Mouse (Mus musculus) heart, adult 2 months (tissue): ENCODE measurements around the gene Sinhcaf. TPM values are rescaled to one million over a fixed set of nuclear protein-coding genes. Genes with fewer than 3 reads are reported as not detected.

Source experiments
- DNase-seq, 2 experiments: peaks; one replicate each; pipeline ENCODE4 v3.0.0; 2021
- H3K27ac ChIP-seq: fragments of 200-600 bp; 2 replicates; pipeline ENCODE4 v1.8.1; 2022
- H3K27me3 ChIP-seq: fragments of 200-500 bp; 2 replicates; pipeline ENCODE4 v1.6.1; 2012; ENCODE audit warnings: mild to moderate bottlenecking, low read length, inconsistent platforms, mixed read lengths; ENCODE audit not compliant: control insufficient read depth, insufficient read depth
- H3K36me3 ChIP-seq: fragments of 200-500 bp; 2 replicates; pipeline ENCODE4 v1.6.1; 2012; ENCODE audit warnings: low read length, inconsistent platforms; ENCODE audit not compliant: control insufficient read depth, insufficient read depth
- H3K4me1 ChIP-seq: fragments of 200-500 bp; 2 replicates; pipeline ENCODE4 v1.6.1; 2011; ENCODE audit warnings: low read length; ENCODE audit not compliant: control insufficient read depth, insufficient read depth
- H3K4me3 ChIP-seq: fragments of 200-600 bp; 2 replicates; pipeline ENCODE4 v1.8.1; 2022
- H3K79me2 ChIP-seq: fragments of 200-500 bp; replicated peaks from 2 replicates; pipeline ENCODE4 v1.6.1; 2012; ENCODE audit warnings: mild to moderate bottlenecking, inconsistent platforms, low read length, moderate library complexity, mixed read lengths; ENCODE audit not compliant: control insufficient read depth, insufficient read depth
- H3K9ac ChIP-seq: fragments of 200-500 bp; 2 replicates; pipeline ENCODE4 v1.6.1; 2012; ENCODE audit warnings: low read depth, mild to moderate bottlenecking, control low read depth, inconsistent platforms, low read length, mixed read lengths
- CTCF ChIP-seq: fragments of 200-600 bp; IDR thresholded peaks from 2 replicates; pipeline ENCODE4 v1.8.1; 2022; ENCODE audit warnings: antibody characterized with exemption, mild to moderate bottlenecking, moderate library complexity
- EP300 ChIP-seq: fragments of 200-500 bp; IDR thresholded peaks from 2 replicates; pipeline ENCODE4 v1.6.1; 2011; ENCODE audit warnings: low read depth, low read length, control low read depth; ENCODE audit not compliant: insufficient read depth
- POLR2A ChIP-seq: fragments of 200-500 bp; IDR thresholded peaks from 2 replicates; pipeline ENCODE4 v1.6.1; 2011; ENCODE audit warnings: mild to moderate bottlenecking, low read depth, low read length, control low read depth; ENCODE audit not compliant: insufficient read depth
- WGBS: fragments of 180-500 bp; shearing (Covaris S2); methylation state at CpG from one replicate; pipeline ENCODE4 v1.1.7; 2018; 5-methylcytosine and 5-hydroxymethylcytosine counted together
- intact Hi-C: fragments of 180-260 bp; cut with DNase I; formaldehyde crosslinking; loops from one replicate; pipeline ENCODE4 v1.15.1; 2025
- polyA plus RNA-seq: library from polyadenylated mRNA; depleted of rRNA; stranded (reverse); fragments of >200 nt; gene quantifications from 2 replicates; pipeline ENCODE4 v1.2.3, GENCODE M21; 2012
- total RNA-seq, 2 experiments: library from RNA; stranded (reverse); gene quantifications; 2 replicates each; pipeline ENCODE4 v1.2.3; 2021

Sinhcaf gene
- total and polyA plus RNA-seq, 3 experiments, result 1.3 to 5.0 (median 2.7) TPM

DNA sequence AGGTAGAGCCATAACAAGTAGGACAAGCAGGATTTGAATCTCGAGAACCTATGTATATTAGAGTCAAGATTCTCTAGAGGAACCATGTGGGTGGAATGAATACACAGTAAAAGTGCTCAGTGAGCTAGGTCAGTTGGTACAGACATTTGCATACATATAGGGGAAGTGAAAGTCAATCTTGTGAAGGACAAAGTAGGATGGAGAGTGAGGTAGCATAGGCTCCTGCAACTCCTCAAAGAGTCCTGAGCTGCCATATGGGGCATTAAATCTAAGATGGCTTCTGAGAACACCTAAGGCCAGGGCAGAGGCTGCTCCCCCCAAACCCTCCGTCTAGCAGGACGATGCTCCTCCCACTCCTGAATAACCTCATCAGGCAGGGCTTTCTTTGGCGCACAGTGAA lies 39.7 kb upstream of the Sinhcaf start:
- no peak for DNase-seq
- H3K36me3 ChIP-seq, result no peaks in the 10 kb centered on the region
- no peak overlapping the region for H3K9ac ChIP-seq
- no peaks in the 10 kb centered on the region for H3K79me2 ChIP-seq
- H3K27me3 ChIP-seq, result no peaks in the 10 kb centered on the region
- TF ChIP-seq CTCF, result no peak
- TF ChIP-seq POLR2A, result no peak
- no peak for TF ChIP-seq EP300
- WGBS, result 86% methylated on average over 4 of the region's 4 CpGs
- H3K4me1 ChIP-seq, result no peaks in the 10 kb centered on the region
- no peak overlapping the region for H3K27ac ChIP-seq
- H3K4me3 ChIP-seq, result no peak overlapping the region
- intact Hi-C loops, result no loop called here

DNA sequence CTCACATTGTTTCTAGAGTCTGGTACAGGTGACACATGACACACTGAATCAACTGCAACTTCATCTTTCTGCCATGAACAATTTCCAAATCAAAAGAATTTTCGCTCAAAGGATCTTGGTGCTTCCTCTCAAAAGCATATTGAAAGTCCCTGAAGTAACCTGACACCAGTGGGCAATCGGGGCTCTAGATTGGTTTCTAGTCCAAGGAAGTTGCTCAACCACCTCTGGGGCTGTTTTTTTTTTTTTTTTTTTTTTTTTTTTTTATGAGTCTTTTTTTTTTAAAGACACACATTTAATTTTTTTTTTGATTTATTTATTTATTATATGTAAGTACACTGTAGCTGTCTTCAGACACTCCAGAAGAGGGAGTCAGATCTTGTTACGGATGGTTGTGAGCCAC lies 34.2 kb upstream of the Sinhcaf start:
- intact Hi-C loops, result no loop called here
- Histone ChIP-seq H3K4me3 (no peak overlapping the region), H3K36me3 (no peaks in the 10 kb centered on the region), H3K27me3 (no peaks in the 10 kb centered on the region), H3K4me1 (no peaks in the 10 kb centered on the region), H3K9ac (no peak overlapping the region), H3K79me2 (no peaks in the 10 kb centered on the region), H3K27ac (no peak overlapping the region)
- WGBS, result 58% methylated on average over 3 of the region's 3 CpGs
- TF ChIP-seq CTCF (no peak), POLR2A (no peak), EP300 (no peak)
- no peak for DNase-seq

DNA sequence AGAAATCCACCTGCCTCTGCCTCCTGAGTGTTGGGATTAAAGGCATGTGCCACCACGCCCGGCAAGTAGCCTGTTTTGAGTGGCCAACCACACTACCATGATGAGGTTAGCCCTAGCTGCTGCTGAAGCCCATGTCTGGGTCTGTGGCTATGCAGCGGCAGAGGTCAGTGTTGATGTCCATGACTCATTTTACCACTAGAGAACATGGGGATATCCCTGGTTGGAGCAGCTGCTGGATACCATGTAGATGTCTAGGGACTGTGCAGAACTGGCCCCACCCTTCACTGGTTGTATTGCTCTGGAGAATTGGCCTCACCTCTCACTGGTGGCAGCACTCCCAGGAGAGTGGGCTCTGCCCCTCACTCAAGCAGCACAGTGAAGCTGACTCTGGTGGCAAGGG lies 28.8 kb upstream of the Sinhcaf start:
- intact Hi-C loops, result no loop called here
- no peaks in the 10 kb centered on the region for H3K4me1 ChIP-seq
- no peak overlapping the region for H3K9ac ChIP-seq
- TF ChIP-seq POLR2A (no peak), CTCF (no peak), EP300 (no peak)
- 89% methylated on average over 3 of the region's 3 CpGs for WGBS
- no peak overlapping the region for H3K4me3 ChIP-seq
- no peaks in the 10 kb centered on the region for H3K79me2 ChIP-seq
- no peaks in the 10 kb centered on the region for H3K36me3 ChIP-seq
- H3K27me3 ChIP-seq, result no peaks in the 10 kb centered on the region
- no peak for DNase-seq
- H3K27ac ChIP-seq, result no peak overlapping the region

DNA sequence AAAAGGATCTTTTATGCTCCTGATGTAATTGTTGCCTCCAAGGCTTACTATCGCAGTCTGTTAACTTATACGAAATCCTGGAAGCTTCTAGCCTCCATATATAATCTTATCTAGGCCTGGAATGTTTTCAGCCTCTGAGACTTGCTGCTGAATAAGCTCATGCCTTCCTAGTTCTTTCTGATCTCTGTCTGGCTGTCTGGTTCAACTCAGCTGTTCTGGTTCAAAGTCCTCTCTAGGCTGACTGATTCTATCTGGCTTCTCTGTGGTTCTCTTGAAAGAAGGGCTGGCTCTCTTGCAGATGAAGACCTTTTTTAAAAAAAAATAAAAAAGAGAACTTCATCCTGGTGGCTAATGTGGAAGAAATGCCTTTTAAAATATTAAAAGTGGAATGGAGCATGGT lies 26.6 kb upstream of the Sinhcaf start:
- Histone ChIP-seq H3K27me3 (no peaks in the 10 kb centered on the region), H3K79me2 (no peaks in the 10 kb centered on the region), H3K27ac (no peak overlapping the region), H3K36me3 (no peaks in the 10 kb centered on the region), H3K4me3 (no peak overlapping the region), H3K4me1 (no peaks in the 10 kb centered on the region), H3K9ac (no peak overlapping the region)
- TF ChIP-seq POLR2A (no peak), EP300 (no peak), CTCF (no peak)
- DNase-seq, result no peak
- WGBS, result 44% methylated on average over 2 of the region's 2 CpGs
- intact Hi-C loops, result no loop called here

DNA sequence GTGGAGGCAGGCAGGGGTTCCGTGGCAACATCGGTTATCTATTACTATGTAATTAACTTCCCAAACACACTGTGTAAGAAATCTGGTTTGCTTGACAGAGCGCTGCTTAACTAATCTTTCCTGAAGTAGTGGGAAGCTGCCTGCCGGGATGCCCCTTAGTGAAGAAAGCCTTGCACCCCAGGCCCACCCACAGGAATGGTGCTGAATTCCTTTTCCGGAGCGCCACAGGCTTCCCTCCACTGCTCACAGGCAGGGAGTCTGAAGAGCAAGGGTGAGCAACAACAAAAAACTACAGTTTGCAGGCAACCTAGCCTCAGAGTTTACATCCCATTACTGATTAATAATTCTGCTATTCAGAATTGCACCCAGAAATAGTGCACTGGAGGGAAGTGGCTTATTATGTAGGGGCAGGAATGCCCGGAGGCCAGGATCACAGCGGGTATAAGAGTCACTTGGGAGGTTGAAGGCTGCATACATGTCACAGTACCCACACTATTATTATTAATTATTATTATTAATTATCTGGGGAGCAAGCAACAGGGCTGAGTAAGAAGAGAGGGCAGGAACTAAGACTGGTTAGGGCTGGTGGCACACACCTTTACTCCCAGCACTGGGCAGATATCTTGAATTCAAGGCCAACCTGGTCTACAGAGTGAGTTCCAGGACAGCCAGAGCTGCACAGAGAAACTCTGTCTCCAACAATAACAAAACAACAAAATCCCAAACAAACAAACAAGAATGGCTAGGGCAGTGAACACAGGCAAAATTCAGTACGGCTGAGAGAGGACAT lies 26.0 kb upstream of the Sinhcaf start:
- TF ChIP-seq POLR2A (no peak), EP300 (no peak), CTCF (no peak)
- no peak for DNase-seq
- no peaks in the 10 kb centered on the region for H3K4me1 ChIP-seq
- no peaks in the 10 kb centered on the region for H3K36me3 ChIP-seq
- intact Hi-C loops, result no loop called here
- H3K9ac ChIP-seq, result no peak overlapping the region
- no peak overlapping the region for H3K4me3 ChIP-seq
- 42% methylated on average over 9 of the region's 9 CpGs for whole genome bisulfite sequencing
- H3K27ac ChIP-seq, result no peak overlapping the region
- no peaks in the 10 kb centered on the region for H3K27me3 ChIP-seq
- no peaks in the 10 kb centered on the region for H3K79me2 ChIP-seq

DNA sequence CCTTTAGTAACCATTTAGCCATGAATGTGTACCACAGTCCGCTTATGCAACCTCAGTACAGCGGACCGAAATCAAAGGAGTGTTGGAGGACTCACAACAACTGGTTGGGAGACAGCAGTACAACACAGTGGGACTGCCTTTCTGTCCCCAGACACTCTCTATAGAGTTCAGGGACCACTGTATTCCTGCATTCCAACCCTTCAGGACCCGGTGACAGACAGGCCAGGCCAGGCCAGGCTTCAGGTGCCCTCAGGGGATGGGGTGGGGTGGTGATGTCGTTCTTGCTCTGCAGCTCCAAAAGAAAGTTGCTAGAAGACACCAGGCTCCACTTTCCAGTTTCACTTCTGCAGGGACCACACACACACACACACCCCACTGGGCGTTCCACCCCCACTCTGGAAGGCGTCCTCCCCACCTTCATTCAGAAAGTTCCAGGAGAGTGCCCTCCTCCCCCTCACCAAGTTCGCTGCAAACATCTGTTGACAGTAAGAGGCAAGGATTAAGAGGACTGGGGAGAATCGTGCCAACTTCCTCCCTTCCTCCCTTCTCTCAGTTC lies 25.2 kb upstream of the Sinhcaf start:
- Histone ChIP-seq H3K4me3 (no peak overlapping the region), H3K79me2 (no peaks in the 10 kb centered on the region), H3K27ac (no peak overlapping the region), H3K4me1 (no peaks in the 10 kb centered on the region), H3K27me3 (no peaks in the 10 kb centered on the region), H3K9ac (no peak overlapping the region), H3K36me3 (no peaks in the 10 kb centered on the region)
- DNase-seq, result no peak
- intact Hi-C loops, result no loop called here
- 35% methylated on average over 9 of the region's 9 CpGs for WGBS
- TF ChIP-seq CTCF (no peak), EP300 (no peak), POLR2A (no peak)
